In genomic region chr8:124930086-124930485, GRCm38 (mm10) we compare ENCODE assay signal across 15 mouse cellular contexts. TPM values are rescaled to one million over a fixed set of nuclear protein-coding genes. Genes with fewer than 3 reads are reported as not detected.
DNase-seq lines count a peak whose midpoint lies in the region; ATAC-seq lines count a peak whose summit lies in the region.
"Had no signal": no experiment of that assay in that cellular context is flagged by ENCODE, and none has a peak within 500 bp of the region (broad histone marks: within the 10 kb centered on the region; RNA-seq: fewer than 3 reads in every experiment).

No protein-coding gene starts in this region.

- no peak overlapping the region for H3K4me3 ChIP-seq in kidney, embryonic 16.5 days (ENCODE audit: low read length)
- no peak overlapping the region for H3K4me3 ChIP-seq in kidney, embryonic 14.5 days (ENCODE audit: low read length)
- H3K4me3 ChIP-seq in midbrain, embryonic 11.5 days (ENCODE audit: low read depth, low read length) = no peak overlapping the region
- H3K4me3 ChIP-seq: limb, embryonic 12.5 days; neural tube, embryonic 12.5 days had no signal

- WGBS in kidney, embryonic 16.5 days = 82% methylated on average over 13 of the region's 13 CpGs
- 84% methylated on average over 13 of the region's 13 CpGs for WGBS in kidney, embryonic 14.5 days
- 95% methylated on average over 13 of the region's 13 CpGs for WGBS in midbrain, embryonic 11.5 days

- peak; percentile 93 for DNase-seq in heart, adult 11 months
- no peak for DNase-seq in heart, adult 8-10 months (ENCODE audit: low spot score)
- DNase-seq in right cerebral cortex, postnatal 14 days = peak; percentile 20
- no peak for DNase-seq in right cerebral cortex, postnatal 25 days
- DNase-seq in midbrain, embryonic 11.5 days (ENCODE audit: low spot score, missing footprints) = no peak
- DNase-seq: cerebellum, adult 18-20 months; gastrocnemius, postnatal 36 days; lung, embryonic 14.5 days had no signal

- 0 out of 2 replicates have a peak, but pooled peaks cover 2% of the 10 kb centered on the region for H3K36me3 ChIP-seq in kidney, embryonic 16.5 days (ENCODE audit: insufficient read depth, low read length)
- H3K36me3 ChIP-seq in kidney, embryonic 14.5 days (ENCODE audit: control insufficient read depth, insufficient read depth, low read length) = no peaks in the 10 kb centered on the region; the same call in 1 of the 2 replicates
- H3K36me3 ChIP-seq in midbrain, embryonic 11.5 days (ENCODE audit: control insufficient read depth, insufficient read depth, low read length) = no peaks in the 10 kb centered on the region

- 0 out of 2 replicates have a peak overlapping the region, but pooled peaks have one; percentile 29 for H3K27ac ChIP-seq in kidney, embryonic 16.5 days (ENCODE audit: low read length)
- H3K27ac ChIP-seq in kidney, embryonic 14.5 days (ENCODE audit: low read depth, low read length) = no peak overlapping the region
- H3K27ac ChIP-seq in midbrain, embryonic 11.5 days (ENCODE audit: low read depth, low read length) = no peak overlapping the region
- H3K27ac ChIP-seq: hindbrain, embryonic 14.5 days; limb, embryonic 12.5 days; neural tube, embryonic 12.5 days had no signal

- H3K9ac ChIP-seq in kidney, embryonic 16.5 days (replicated peaks; ENCODE audit: low read length) = no peak overlapping the region
- no peak overlapping the region for H3K9ac ChIP-seq in kidney, embryonic 14.5 days (ENCODE audit: low read depth, low read length)
- H3K9ac ChIP-seq in midbrain, embryonic 11.5 days (ENCODE audit: low read length) = no peak overlapping the region
- H3K9ac ChIP-seq: hindbrain, embryonic 14.5 days; limb, embryonic 12.5 days; lung, embryonic 14.5 days; neural tube, embryonic 12.5 days had no signal

- H3K9me3 ChIP-seq in kidney, embryonic 16.5 days (ENCODE audit: low read length) = no peaks in the 10 kb centered on the region
- H3K9me3 ChIP-seq in kidney, embryonic 14.5 days (ENCODE audit: control insufficient read depth, low read length) = no peaks in the 10 kb centered on the region
- no peaks in the 10 kb centered on the region for H3K9me3 ChIP-seq in midbrain, embryonic 11.5 days (ENCODE audit: control insufficient read depth, low read length)
- H3K9me3 ChIP-seq: neural tube, embryonic 12.5 days had no signal

- ATAC-seq in kidney, embryonic 16.5 days (ENCODE audit: low FRiP score, low TSS enrichment) = no peak
- no peak for ATAC-seq in kidney, embryonic 14.5 days (ENCODE audit: low FRiP score, low TSS enrichment)
- no peak for ATAC-seq in CD4-positive, CD25-positive, alpha-beta regulatory T cell, adult 4 months
- ATAC-seq in midbrain, embryonic 11.5 days (ENCODE audit: low FRiP score) = no peak
- ATAC-seq: intestine, embryonic 16.5 days had no signal

- no peaks in the 10 kb centered on the region for H3K27me3 ChIP-seq in kidney, embryonic 16.5 days (ENCODE audit: insufficient read depth, low read length)
- no peaks in the 10 kb centered on the region for H3K27me3 ChIP-seq in kidney, embryonic 14.5 days (ENCODE audit: control insufficient read depth, insufficient read depth, low read length)
- H3K27me3 ChIP-seq in midbrain, embryonic 11.5 days (ENCODE audit: control insufficient read depth, insufficient read depth, low read length) = no peaks in the 10 kb centered on the region
- H3K27me3 ChIP-seq: limb, embryonic 12.5 days; neural tube, embryonic 12.5 days had no signal

- peaks cover 16% of the 10 kb centered on the region for H3K4me1 ChIP-seq in kidney, embryonic 16.5 days (ENCODE audit: insufficient read depth, low read length)
- no peaks in the 10 kb centered on the region for H3K4me1 ChIP-seq in kidney, embryonic 14.5 days (ENCODE audit: control insufficient read depth, insufficient read depth, low read length)
- H3K4me1 ChIP-seq in midbrain, embryonic 11.5 days (ENCODE audit: control insufficient read depth, insufficient read depth, low read length) = no peaks in the 10 kb centered on the region
- H3K4me1 ChIP-seq: limb, embryonic 12.5 days; neural tube, embryonic 12.5 days had no signal

- no peak overlapping the region for H3K4me2 ChIP-seq in kidney, embryonic 16.5 days (replicated peaks; ENCODE audit: low read depth, low read length)
- H3K4me2 ChIP-seq in kidney, embryonic 14.5 days (replicated peaks; ENCODE audit: low read depth, low read length) = no peak overlapping the region
- no peak overlapping the region for H3K4me2 ChIP-seq in midbrain, embryonic 11.5 days
- H3K4me2 ChIP-seq: hindbrain, embryonic 14.5 days; limb, embryonic 12.5 days; lung, embryonic 14.5 days; neural tube, embryonic 12.5 days had no signal

RNA-seq across cellular contexts. Expression of gene Egln1, which starts 19.0 kb away (rescaled TPM):
- total RNA-seq in heart, adult 8-10 months (2022) = 100 to 1,000 TPM; 328 to 381 (median 357) TPM
- polyA plus RNA-seq in kidney, embryonic 16.5 days (2015; fragmentation: Nextera tagmentation; extraction: Ambion mirVana) = 9.0 and 10.3 TPM in 2 replicates
- polyA plus RNA-seq in kidney, embryonic 14.5 days (2014; fragmentation: Nextera tagmentation; extraction: Ambion mirVana) = 15.8 and 16.0 TPM in 2 replicates
- 10 to 100 TPM; 11.0 to 13.7 TPM for polyA plus RNA-seq in CD4-positive, CD25-positive, alpha-beta regulatory T cell, adult 4 months (2017; shearing (Covaris generic))
- polyA plus RNA-seq in midbrain, embryonic 11.5 days (2014; fragmentation: Nextera tagmentation; extraction: Ambion mirVana) = 18.5 and 21.0 TPM in 2 replicates

RNA-seq across cellular contexts. Expression of gene Sprtn, which starts 32.4 kb away (rescaled TPM):
- total RNA-seq in heart, adult 8-10 months (2022) = 10 to 100 TPM; 11.0 to 13.7 (median 12.3) TPM
- 9.1 and 9.8 TPM in 2 replicates for polyA plus RNA-seq in kidney, embryonic 16.5 days (2015; fragmentation: Nextera tagmentation; extraction: Ambion mirVana)
- polyA plus RNA-seq in kidney, embryonic 14.5 days (2014; fragmentation: Nextera tagmentation; extraction: Ambion mirVana) = 6.6 and 9.1 TPM in 2 replicates
- 1 to 10 TPM; 7.6 to 9.3 TPM for polyA plus RNA-seq in CD4-positive, CD25-positive, alpha-beta regulatory T cell, adult 4 months (2017; shearing (Covaris generic))
- polyA plus RNA-seq in midbrain, embryonic 11.5 days (2014; fragmentation: Nextera tagmentation; extraction: Ambion mirVana) = 12.5 and 14.1 TPM in 2 replicates

RNA-seq across cellular contexts. Expression of gene Exoc8, which starts 32.6 kb away (rescaled TPM):
- total RNA-seq in heart, adult 8-10 months (2022) = 10 to 100 TPM; 18.5 to 22.5 (median 19.7) TPM
- 7.8 and 8.1 TPM in 2 replicates for polyA plus RNA-seq in kidney, embryonic 16.5 days (2015; fragmentation: Nextera tagmentation; extraction: Ambion mirVana)
- polyA plus RNA-seq in kidney, embryonic 14.5 days (2014; fragmentation: Nextera tagmentation; extraction: Ambion mirVana) = 5.4 and 8.1 TPM in 2 replicates
- polyA plus RNA-seq in CD4-positive, CD25-positive, alpha-beta regulatory T cell, adult 4 months (2017; shearing (Covaris generic)) = 1 to 10 TPM; 8.2 to 8.3 TPM
- 7.1 and 7.2 TPM in 2 replicates for polyA plus RNA-seq in midbrain, embryonic 11.5 days (2014; fragmentation: Nextera tagmentation; extraction: Ambion mirVana)

Comparison
In these comparisons a context has a peak if more than half of its experiments do, and no peak if none do; other contexts are left out.
1. DNase-seq: peak in heart, adult 11 months (single experiment) and right cerebral cortex, postnatal 14 days (single experiment); none in heart, adult 8-10 months (single experiment), right cerebral cortex, postnatal 25 days (single experiment) and midbrain, embryonic 11.5 days (single experiment).